Mouse (Mus musculus) E14TG2a.4 (cell line): ENCODE measurements at regions not wholly inside any gene's neighbourhood (a gene's known extent, or its start where the extent isn't known, plus 50 kb on each side); places are given as distances from the start of the nearest gene placed in this dataset.

ENCODE experiments used
- H3K27me3 ChIP-seq: 2 replicates; pipeline ENCODE4 v1.6.1; 2014; ENCODE audit warnings: low read length, control low read depth; ENCODE audit not compliant: insufficient read depth
- H3K36me3 ChIP-seq: 2 replicates; pipeline ENCODE4 v1.6.1; 2014; ENCODE audit warnings: low read length, control low read depth; ENCODE audit not compliant: insufficient read depth
- H3K4me1 ChIP-seq: replicated peaks from 2 replicates; pipeline ENCODE4 v1.6.1; 2014; ENCODE audit warnings: low read depth, low read length, control low read depth
- H3K4me3 ChIP-seq: replicated peaks from 2 replicates; pipeline ENCODE4 v1.5.1; 2014; ENCODE audit warnings: mild to moderate bottlenecking, low read length
- H3K9me3 ChIP-seq: 2 replicates; pipeline ENCODE4 v1.6.1; 2014; ENCODE audit warnings: low read length, control low read depth
- CTCF ChIP-seq: conservative IDR thresholded peaks from 2 replicates; pipeline ENCODE4 v1.5.1; 2014; ENCODE audit warnings: low read length
- NANOG ChIP-seq: IDR thresholded peaks from 2 replicates; pipeline ENCODE4 v1.6.1; 2014; ENCODE audit warnings: borderline replicate concordance, low read length, mixed read lengths
- POU5F1 ChIP-seq: IDR thresholded peaks from 2 replicates; pipeline ENCODE4 v1.6.1; 2014; ENCODE audit warnings: low read length, borderline replicate concordance

DNA sequence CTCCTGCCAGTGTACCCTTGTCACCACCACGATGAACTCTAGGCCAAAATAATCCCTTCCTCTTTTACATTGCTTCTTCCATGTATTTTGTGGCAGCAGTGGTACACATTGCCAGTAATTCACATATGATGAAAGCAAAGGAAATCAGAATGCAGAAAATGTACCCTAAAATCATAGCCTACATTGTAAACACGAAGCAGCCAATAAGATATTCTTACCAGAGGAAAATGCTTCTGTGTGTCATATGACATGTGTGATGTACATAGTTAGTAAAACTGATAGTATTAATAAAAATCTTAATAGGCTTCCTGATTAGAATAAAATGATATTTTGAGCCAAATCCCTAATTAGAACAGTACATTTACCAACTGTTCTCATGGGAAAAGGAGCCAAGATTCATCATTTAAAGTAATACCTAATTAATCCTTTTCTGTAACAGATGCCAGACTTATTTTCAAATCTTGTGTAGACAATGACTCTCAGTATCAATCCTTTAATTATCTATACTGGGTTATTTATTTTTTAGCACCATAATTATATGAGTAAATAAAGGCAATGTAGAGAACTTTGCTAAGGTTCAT is 88.3 kb upstream of the Prmt6 start:
- Histone ChIP-seq H3K27me3 (no peaks in the 10 kb centered on the region), H3K4me1 (no peaks in the 10 kb centered on the region), H3K4me3 (no peak overlapping the region), H3K9me3 (no peaks in the 10 kb centered on the region), H3K36me3 (no peaks in the 10 kb centered on the region)
- no peak for TF ChIP-seq NANOG
- TF ChIP-seq CTCF: no peak
- no peak for TF ChIP-seq POU5F1

GRCm38 (mm10) chr3:110329175-110329574 is 78.4 kb upstream of the Prmt6 start:
- Histone ChIP-seq H3K4me3 (no peak overlapping the region), H3K36me3 (no peaks in the 10 kb centered on the region), H3K9me3 (no peaks in the 10 kb centered on the region; the same call in 1 of the 2 replicates), H3K4me1 (no peaks in the 10 kb centered on the region), H3K27me3 (no peaks in the 10 kb centered on the region)
- no peak for TF ChIP-seq CTCF
- no peak for TF ChIP-seq NANOG
- TF ChIP-seq POU5F1: no peak

DNA sequence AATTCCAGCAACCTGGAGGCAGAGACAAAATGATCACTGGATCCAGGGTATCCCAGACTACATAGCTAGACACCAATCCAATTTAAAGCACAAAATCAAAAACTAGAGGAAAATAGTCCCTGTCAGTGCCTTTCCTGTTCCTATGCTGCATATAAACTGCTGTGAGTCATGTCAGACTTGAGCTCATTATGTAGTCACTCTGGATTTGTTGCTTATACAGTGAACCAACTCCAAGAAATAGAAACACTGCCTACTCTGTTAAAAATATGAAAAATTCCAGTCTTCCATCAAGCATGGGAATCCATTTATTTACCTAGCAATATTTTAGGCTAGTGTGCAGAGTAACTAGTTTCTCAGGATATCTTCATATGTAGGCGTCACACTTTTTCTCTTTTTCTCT is 59.5 kb upstream of the Prmt6 start:
- TF ChIP-seq NANOG (no peak), POU5F1 (no peak), CTCF (no peak)
- H3K9me3 ChIP-seq: no peaks in the 10 kb centered on the region
- no peaks in the 10 kb centered on the region for H3K4me1 ChIP-seq
- H3K4me3 ChIP-seq: no peak overlapping the region
- H3K27me3 ChIP-seq: no peaks in the 10 kb centered on the region
- H3K36me3 ChIP-seq: no peaks in the 10 kb centered on the region

GRCm38 (mm10) chr3:110303166-110303565 is 52.4 kb upstream of the Prmt6 start:
- Histone ChIP-seq H3K4me1 (no peaks in the 10 kb centered on the region), H3K27me3 (no peaks in the 10 kb centered on the region), H3K9me3 (no peaks in the 10 kb centered on the region), H3K4me3 (no peak overlapping the region), H3K36me3 (no peaks in the 10 kb centered on the region)
- TF ChIP-seq CTCF: no peak
- TF ChIP-seq NANOG: no peak
- TF ChIP-seq POU5F1: no peak
